Mouse (Mus musculus): ENCODE data around the gene Foxo1.

The Foxo1 gene

GRCm38 (mm10) chr3:52267652-52268486 is at the start of gene Foxo1:
Gene Foxo1, plus strand, starts transcription at chr3:52268336.
- DNase-seq (ENCODE audit: low spot score), result peak; percentile 88

- DNase-seq (ENCODE audit: low spot score), result no peak
Observed at GRCm38 (mm10) chr3:52218864-52219263, 49.3 kb upstream of the Foxo1 start.

DNA sequence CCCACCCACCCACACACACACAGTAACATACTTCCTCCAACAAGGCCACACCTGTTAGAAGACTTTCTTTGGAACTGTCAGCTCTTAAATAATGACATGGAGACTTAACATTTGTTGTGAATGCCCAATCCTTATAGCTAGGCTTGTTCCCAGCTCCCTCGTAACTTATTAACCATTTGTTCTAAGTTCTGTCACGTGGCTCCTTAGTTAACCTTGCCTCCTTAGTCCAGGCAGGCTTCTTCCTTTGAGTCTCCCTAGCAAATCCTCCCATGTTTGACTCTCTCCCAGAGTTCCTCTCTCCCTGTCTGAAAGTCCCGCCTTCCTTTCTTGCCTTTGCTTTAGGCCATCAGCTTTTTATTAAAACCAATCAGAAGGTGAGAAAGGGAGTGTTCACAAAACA is 47.1 kb upstream of the Foxo1 start:
- DNase-seq (ENCODE audit: low spot score), result no peak

DNA sequence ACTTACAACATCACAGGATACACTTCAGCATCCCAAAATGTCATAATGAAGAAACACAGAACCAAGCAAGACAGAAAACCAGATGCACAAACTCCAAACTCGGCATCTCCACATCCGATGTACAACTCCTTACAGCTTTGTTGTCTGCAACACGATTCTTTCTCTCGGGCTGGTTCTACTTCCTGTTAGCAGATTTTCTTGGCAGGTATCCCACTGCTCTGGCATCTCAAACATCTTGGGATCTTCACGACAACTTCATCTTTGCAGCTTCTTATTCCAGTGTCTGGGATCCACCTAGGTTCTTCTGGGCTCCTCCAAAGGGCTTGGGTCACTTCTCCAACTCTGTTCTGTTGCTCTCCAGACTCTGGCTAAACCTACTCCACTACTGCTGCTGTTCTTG is 46.2 kb upstream of the Foxo1 start:
- DNase-seq (ENCODE audit: low spot score), result no peak

GRCm38 (mm10) chr3:52236488-52236887 is 31.6 kb upstream of the Foxo1 start:
- DNase-seq (ENCODE audit: low spot score), result no peak

DNA sequence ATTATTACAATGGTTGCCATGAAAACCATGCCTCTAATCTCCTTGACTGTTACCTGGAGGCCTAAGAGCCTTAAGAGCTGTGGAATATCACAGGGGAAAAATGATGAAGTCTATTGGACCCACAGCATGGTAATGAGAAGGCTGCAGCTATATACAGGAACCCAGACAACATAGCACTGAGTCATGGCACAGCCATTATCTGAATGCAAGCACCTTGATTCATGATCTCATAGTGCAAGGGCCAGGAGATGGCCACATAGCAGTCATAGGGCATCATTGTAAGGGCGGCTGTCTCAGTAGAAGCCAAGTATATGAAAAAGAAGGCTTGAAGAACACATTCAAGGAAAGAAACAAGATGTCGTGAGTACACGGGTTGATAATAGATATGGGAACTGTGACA is 31.0 kb upstream of the Foxo1 start:
- DNase-seq (ENCODE audit: low spot score), result no peak

GRCm38 (mm10) chr3:52241062-52241461 is 27.1 kb upstream of the Foxo1 start:
- DNase-seq (ENCODE audit: low spot score), result no peak

- DNase-seq (ENCODE audit: low spot score), result peak; percentile 65
Observed at GRCm38 (mm10) chr3:52242457-52243105, 25.6 kb upstream of the Foxo1 start.

GRCm38 (mm10) chr3:52243271-52244021 is 24.7 kb upstream of the Foxo1 start:
- DNase-seq (ENCODE audit: low spot score), result no peak

GRCm38 (mm10) chr3:52245996-52246830 is 21.9 kb upstream of the Foxo1 start:
- DNase-seq (ENCODE audit: low spot score), result no peak

DNA sequence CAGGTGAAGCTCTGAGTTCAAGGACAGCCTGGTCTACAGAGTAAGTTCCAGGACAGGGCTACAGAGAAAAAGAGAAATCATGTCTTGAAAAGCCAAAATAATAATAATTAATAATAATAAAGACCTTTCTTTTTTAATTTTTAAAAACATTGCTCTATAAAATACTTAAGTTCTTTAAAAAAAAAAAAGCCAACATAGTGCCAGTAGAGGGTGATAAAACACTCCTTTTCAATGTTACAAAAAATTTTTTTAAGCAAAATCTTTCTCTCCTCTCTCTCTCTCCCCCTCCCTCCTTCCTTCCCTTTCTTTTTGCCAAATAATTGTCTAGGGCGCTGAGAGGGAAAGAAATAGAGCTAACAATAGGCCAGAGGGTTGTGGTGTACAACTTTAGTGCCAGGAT is 17.0 kb upstream of the Foxo1 start:
- no peak for DNase-seq (ENCODE audit: low spot score)

DNA sequence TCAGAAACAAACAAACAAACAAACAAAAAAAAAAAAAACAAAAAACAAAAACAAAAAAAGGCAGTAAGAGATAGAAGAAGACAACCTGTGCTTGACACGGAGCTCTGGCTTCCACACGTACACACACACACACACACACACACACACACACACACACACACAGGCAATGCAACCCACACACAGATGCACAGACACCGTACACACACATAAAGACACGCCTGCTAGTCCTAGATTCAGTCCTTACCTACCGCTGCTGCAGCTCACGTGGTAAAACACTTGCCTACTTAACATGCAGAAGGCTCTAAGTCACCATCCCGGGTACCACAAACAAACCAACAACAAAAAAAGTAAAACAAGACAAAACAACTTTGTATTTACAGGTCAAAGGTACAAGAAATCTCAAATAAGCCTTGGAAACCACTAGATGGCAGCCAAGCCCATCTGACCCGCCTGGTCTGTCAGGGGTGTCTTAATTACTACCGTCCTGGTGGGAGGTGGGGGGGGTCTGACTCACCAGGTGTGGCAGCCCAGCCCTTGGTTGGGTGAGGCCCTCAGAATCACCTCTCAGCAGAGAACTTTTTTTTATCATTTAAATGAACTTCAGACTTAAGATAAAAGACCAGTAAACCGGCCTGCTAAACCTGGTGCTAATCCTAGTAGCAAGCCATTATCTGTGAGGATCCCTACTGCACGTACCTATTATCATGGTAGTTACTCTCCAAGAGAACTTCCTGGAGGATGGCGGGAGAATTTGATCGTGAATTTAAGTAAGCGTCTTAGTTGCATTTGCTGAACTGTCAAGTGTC is 14.3 kb upstream of the Foxo1 start:
- peak; percentile 20 for DNase-seq (ENCODE audit: low spot score)

DNA sequence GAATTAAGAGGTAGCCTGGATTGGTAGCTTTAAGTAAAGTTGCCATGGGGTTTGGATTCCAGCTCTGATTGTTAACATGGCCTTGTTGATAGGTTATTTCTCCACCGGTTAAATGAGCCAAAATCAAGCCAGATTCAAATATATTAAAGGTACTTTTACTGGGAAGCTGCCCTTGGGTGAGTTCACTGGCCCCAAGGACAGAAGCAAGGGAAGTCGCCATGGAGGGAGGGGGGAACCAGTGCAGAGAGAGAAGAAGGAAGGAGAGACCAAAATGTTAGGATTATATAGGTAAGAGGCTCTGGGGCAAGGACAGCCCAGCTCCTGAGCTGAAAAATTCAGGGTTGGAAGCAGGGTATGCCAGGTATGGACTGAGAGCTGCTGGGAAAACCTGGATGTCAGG is 13.6 kb upstream of the Foxo1 start:
- no peak for DNase-seq (ENCODE audit: low spot score)

DNA sequence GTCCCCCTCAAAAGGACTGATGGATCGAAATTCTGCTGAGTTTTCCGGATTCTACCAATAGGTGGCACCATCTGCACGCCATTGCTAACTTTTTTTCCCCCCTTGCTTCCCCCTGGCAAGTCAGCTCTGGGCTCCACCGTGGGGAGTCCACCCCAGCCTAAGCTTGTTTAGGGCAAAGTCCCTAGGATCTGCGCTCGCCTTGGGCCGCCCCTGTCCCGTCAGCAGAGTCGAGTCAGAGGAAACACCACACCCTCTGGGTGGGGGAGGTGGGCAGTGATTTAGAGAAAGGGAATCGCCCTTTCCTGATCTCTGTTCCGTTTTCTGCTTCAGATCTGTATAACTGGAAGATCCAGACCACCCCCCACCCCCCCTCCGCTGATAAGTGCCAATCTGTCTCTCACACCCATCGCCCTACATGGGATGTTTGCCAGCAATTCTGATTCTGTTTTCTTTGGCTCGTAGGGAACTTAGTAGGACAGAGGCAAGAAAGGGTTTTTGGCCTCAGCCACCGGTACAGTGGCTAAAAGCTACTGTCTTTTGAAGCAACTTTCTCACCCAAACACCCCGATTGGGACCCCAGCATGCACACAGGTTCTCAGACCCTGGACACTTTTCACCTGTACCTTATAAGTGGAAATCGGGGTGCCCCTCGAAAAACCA is 10.2 kb upstream of the Foxo1 start:
- DNase-seq (ENCODE audit: low spot score), result peak; percentile 32

GRCm38 (mm10) chr3:52258532-52258931 is 9.6 kb upstream of the Foxo1 start:
- DNase-seq (ENCODE audit: low spot score), result no peak

DNA sequence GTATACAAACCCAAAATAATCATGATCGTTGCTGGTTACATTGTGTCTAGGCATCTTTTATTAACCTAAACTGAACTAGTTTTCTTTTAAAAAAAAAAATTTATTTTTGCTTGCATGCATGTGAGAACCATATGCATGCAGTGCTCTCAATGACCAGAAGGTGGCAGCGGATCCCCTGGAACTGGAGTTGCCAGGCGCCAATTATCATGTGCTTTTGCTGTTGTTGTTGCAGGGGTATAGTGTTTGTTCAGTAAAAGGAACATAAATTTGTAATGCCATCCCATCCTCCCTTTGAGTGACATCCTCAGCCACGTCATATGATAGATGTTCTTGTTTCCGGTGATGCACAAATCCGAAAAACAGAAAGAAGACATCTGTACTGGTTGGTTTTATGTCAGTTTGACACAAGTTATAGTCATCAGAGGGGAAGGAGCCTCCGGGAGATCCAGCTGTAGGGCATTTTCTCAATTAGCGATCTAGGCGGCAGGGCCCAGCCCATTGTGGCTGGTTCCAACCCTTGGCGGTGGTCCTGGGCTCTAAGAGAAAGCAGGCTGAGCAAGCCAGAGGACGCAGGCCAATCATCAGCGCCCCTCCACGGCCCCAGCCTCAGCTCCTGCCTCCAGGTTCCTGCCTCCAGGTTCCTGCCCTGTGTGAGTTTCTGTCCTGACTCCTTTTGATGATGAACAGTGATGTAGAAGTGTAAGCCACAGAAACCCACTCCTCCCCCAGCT is 5.5 kb upstream of the Foxo1 start:
- DNase-seq (ENCODE audit: low spot score), result peak; percentile 74

DNA sequence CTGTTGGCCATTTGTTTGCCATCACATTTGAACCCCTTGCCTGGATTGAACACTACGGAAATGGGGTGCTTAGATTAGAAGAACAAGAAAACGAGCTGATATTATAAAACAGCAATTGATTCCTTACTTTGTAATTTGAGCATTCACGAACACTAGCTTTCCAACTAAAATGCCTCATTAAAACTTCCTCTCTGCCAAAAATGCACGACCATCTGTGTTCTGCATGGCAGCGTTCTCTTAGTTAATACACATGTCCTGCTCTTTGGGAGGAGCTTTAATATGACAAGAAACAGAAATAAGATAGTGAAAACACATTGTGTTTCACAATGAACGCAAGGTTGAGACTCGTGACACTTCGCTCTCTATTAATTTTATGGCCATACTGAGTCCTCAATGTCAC is 3.8 kb upstream of the Foxo1 start:
- DNase-seq (ENCODE audit: low spot score), result no peak

DNA sequence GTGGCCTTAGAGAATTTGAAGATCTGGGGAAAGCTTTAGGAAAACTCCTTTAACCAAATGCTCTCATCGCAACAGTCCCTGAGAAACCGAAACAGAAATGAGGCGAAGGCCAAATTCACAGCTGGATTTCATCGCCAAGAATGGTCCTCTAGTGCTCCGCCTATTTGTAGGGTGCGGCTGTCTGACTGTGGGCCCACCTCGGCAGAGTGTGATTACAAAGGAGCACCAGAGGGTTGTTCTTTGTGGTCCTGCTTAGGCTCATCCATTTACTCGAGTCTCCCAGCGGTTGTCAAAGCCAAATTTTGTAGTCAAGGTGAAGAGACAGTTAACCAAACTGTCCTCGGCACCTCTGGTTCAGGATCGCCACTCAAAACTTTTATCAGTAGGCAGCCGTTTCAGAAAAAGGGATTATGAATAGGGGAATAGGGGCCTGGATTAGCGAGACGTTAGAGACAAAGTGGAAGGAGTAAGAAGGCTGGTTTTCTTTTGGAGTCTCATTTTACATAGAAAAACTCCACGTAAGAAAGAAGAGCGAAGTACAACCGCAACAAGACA is 1.5 kb upstream of the Foxo1 start:
- no peak for DNase-seq (ENCODE audit: low spot score)

DNA sequence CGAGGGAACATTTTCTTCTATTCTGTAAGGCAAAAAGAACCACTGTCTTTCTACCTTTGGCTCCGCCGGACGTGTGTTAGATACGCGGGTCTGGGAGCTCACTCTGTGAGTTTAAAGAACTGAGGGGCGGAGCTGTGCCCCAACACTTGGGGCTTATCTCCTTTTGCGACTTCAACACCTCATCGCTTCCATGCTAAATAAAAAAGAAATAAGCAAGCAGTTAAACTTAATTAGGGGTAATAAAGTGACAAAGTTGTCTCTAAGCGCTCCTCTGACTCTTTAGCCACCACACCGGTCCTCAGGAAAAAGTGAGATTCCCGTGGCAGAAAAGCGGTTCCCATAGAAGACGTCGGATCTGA is 864 bp upstream of the Foxo1 start:
- no peak for DNase-seq (ENCODE audit: low spot score)

GRCm38 (mm10) chr3:52268487-52268736 is 276 bp downstream of the Foxo1 start:
- no peak for DNase-seq (ENCODE audit: low spot score)

Measured in urinary bladder, postnatal 25 days (tissue).